In genomic region chr13:32957917-32958316, GRCm38 (mm10) we compare ENCODE assay signal across 20 mouse cellular contexts. TPM values are rescaled to one million over a fixed set of nuclear protein-coding genes. Genes with fewer than 3 reads are reported as not detected.
DNase-seq lines count a peak whose midpoint lies in the region; ATAC-seq and TF ChIP-seq lines count a peak whose summit lies in the region.
"Had no signal": no experiment of that assay in that cellular context is flagged by ENCODE, and none has a peak within 500 bp of the region (broad histone marks: within the 10 kb centered on the region; RNA-seq: fewer than 3 reads in every experiment).

No protein-coding gene starts in this region.

- 59% methylated on average over 4 of the region's 4 CpGs for WGBS in heart, embryonic 10.5 days
- 46% methylated on average over 4 of the region's 4 CpGs for WGBS in lung, embryonic 14.5 days
- WGBS in heart, embryonic 16.5 days, result 25% methylated on average over 4 of the region's 4 CpGs

- no peak overlapping the region for H3K4me3 ChIP-seq in heart, embryonic 10.5 days
- no peak overlapping the region for H3K4me3 ChIP-seq in lung, embryonic 14.5 days (ENCODE audit: low read depth, low read length)
- no peak overlapping the region for H3K4me3 ChIP-seq in heart, embryonic 16.5 days (ENCODE audit: low read length)
- H3K4me3 ChIP-seq: embryonic facial prominence, embryonic 12.5 days; liver, embryonic 15.5 days; stomach, embryonic 15.5 days had no signal

- no peak overlapping the region for H3K4me2 ChIP-seq in lung, embryonic 14.5 days
- H3K4me2 ChIP-seq in heart, embryonic 16.5 days (ENCODE audit: low read depth, low read length), result no peak overlapping the region
- H3K4me2 ChIP-seq: embryonic facial prominence, embryonic 12.5 days; liver, embryonic 15.5 days; stomach, embryonic 15.5 days had no signal

- no peak for ATAC-seq in lung, embryonic 14.5 days (ENCODE audit: insufficient read depth)
- peak; percentile 66 for ATAC-seq in heart, embryonic 16.5 days (replicated peaks; ENCODE audit: extremely low read depth, insufficient read depth, low FRiP score)
- no peak for ATAC-seq in activated CD4-positive, CD25-positive, alpha-beta regulatory T cell, adult 4 months
- ATAC-seq: forebrain, postnatal 0 days; hindbrain, embryonic 16.5 days; intestine, postnatal 0 days had no signal

- H3K9me3 ChIP-seq in heart, embryonic 10.5 days, result no peaks in the 10 kb centered on the region
- no peaks in the 10 kb centered on the region for H3K9me3 ChIP-seq in lung, embryonic 14.5 days (ENCODE audit: low read depth, low read length)
- no peaks in the 10 kb centered on the region for H3K9me3 ChIP-seq in heart, embryonic 16.5 days (replicated peaks; ENCODE audit: control insufficient read depth, low read length)
- H3K9me3 ChIP-seq: embryonic facial prominence, embryonic 12.5 days; liver, embryonic 15.5 days; stomach, embryonic 15.5 days had no signal

- H3K4me1 ChIP-seq in heart, embryonic 10.5 days, result peaks cover 7% of the 10 kb centered on the region; the same call in 1 of the 2 replicates
- H3K4me1 ChIP-seq in lung, embryonic 14.5 days (ENCODE audit: insufficient read depth), result no peaks in the 10 kb centered on the region
- H3K4me1 ChIP-seq in heart, embryonic 16.5 days (ENCODE audit: control insufficient read depth, insufficient read depth, low read length), result peaks cover 13% of the 10 kb centered on the region
- H3K4me1 ChIP-seq: embryonic facial prominence, embryonic 12.5 days; liver, embryonic 15.5 days; stomach, embryonic 15.5 days had no signal

- no peak for TF ChIP-seq CTCF in lung, embryonic 14.5 days (IDR thresholded peaks at IDR 0.05; ENCODE audit: low read depth)

- no peaks in the 10 kb centered on the region for H3K36me3 ChIP-seq in heart, embryonic 10.5 days
- no peaks in the 10 kb centered on the region for H3K36me3 ChIP-seq in lung, embryonic 14.5 days (ENCODE audit: insufficient read depth)
- no peaks in the 10 kb centered on the region for H3K36me3 ChIP-seq in heart, embryonic 16.5 days (ENCODE audit: control insufficient read depth, insufficient read depth)
- H3K36me3 ChIP-seq: embryonic facial prominence, embryonic 12.5 days; liver, embryonic 15.5 days; stomach, embryonic 15.5 days had no signal

- no peaks in the 10 kb centered on the region for H3K27me3 ChIP-seq in heart, embryonic 10.5 days (ENCODE audit: insufficient read depth, poor library complexity, severe bottlenecking)
- H3K27me3 ChIP-seq in lung, embryonic 14.5 days (ENCODE audit: insufficient read depth, low read length), result no peaks in the 10 kb centered on the region
- no peaks in the 10 kb centered on the region for H3K27me3 ChIP-seq in heart, embryonic 16.5 days (ENCODE audit: control insufficient read depth, insufficient read depth, low read length)
- H3K27me3 ChIP-seq: embryonic facial prominence, embryonic 12.5 days; liver, embryonic 15.5 days; stomach, embryonic 15.5 days had no signal

- H3K9ac ChIP-seq in lung, embryonic 14.5 days, result no peak overlapping the region
- H3K9ac ChIP-seq in heart, embryonic 16.5 days (ENCODE audit: low read length), result no peak overlapping the region
- H3K9ac ChIP-seq: embryonic facial prominence, embryonic 12.5 days; forebrain, postnatal 0 days; liver, embryonic 15.5 days; stomach, embryonic 15.5 days had no signal

- H3K27ac ChIP-seq in heart, embryonic 10.5 days, result 0 out of 2 replicates have a peak overlapping the region, but pooled peaks have one; percentile 29
- no peak overlapping the region for H3K27ac ChIP-seq in lung, embryonic 14.5 days (ENCODE audit: low read depth)
- peak overlapping the region; percentile 79 for H3K27ac ChIP-seq in heart, embryonic 16.5 days (ENCODE audit: low read length)
- H3K27ac ChIP-seq: embryonic facial prominence, embryonic 12.5 days; liver, embryonic 15.5 days; stomach, embryonic 15.5 days had no signal

- no peak for DNase-seq in heart, embryonic 10.5 days (ENCODE audit: low spot score)
- no peak for DNase-seq in heart, adult 9 months (ENCODE audit: low spot score in 2 of 2)
- peak; percentile 46 for DNase-seq in lung, embryonic 14.5 days
- DNase-seq in lung, postnatal 4 days, result no peak
- DNase-seq in ovary, postnatal 10 days (ENCODE audit: low spot score), result no peak
- DNase-seq: cerebellum, adult 9-10 months; forebrain, postnatal 0 days; kidney, postnatal 4 days; spleen, adult 18-20 months had no signal

RNA-seq across cellular contexts. Expression of gene Serpinb6b, which starts 7.1 kb away (rescaled TPM):
- 11.1 and 16.2 TPM in 2 replicates for polyA plus RNA-seq in heart, embryonic 10.5 days (2016; fragmentation: Nextera tagmentation; extraction: Ambion mirVana)
- 23.7 and 24.0 TPM in 2 replicates for polyA plus RNA-seq in lung, embryonic 14.5 days (2014; fragmentation: Nextera tagmentation; extraction: Ambion mirVana)
- 22.4 and 26.8 TPM in 2 replicates for polyA plus RNA-seq in heart, embryonic 16.5 days (2015; fragmentation: Nextera tagmentation; extraction: Ambion mirVana)
- 10 to 100 TPM; 35.6 to 41.4 TPM for polyA plus RNA-seq in activated CD4-positive, CD25-positive, alpha-beta regulatory T cell, adult 4 months (2017; shearing (Covaris generic))

RNA-seq across cellular contexts. Expression of gene Serpinb9, which starts 45.1 kb away (rescaled TPM):
- polyA plus RNA-seq in heart, embryonic 10.5 days (2016; fragmentation: Nextera tagmentation; extraction: Ambion mirVana), result 4.2 and 4.4 TPM in 2 replicates
- polyA plus RNA-seq in lung, embryonic 14.5 days (2014; fragmentation: Nextera tagmentation; extraction: Ambion mirVana), result 30.1 and 31.8 TPM in 2 replicates
- 8.8 and 10.4 TPM in 2 replicates for polyA plus RNA-seq in heart, embryonic 16.5 days (2015; fragmentation: Nextera tagmentation; extraction: Ambion mirVana)
- 10 to 100 TPM; 17.0 to 20.8 TPM for polyA plus RNA-seq in activated CD4-positive, CD25-positive, alpha-beta regulatory T cell, adult 4 months (2017; shearing (Covaris generic))

RNA-seq across cellular contexts. Expression of gene Serpinb1c, which starts 59.9 kb away (rescaled TPM):
- not detected in 2 replicates for polyA plus RNA-seq in heart, embryonic 10.5 days (2016; fragmentation: Nextera tagmentation; extraction: Ambion mirVana)
- not detected in 2 replicates for polyA plus RNA-seq in lung, embryonic 14.5 days (2014; fragmentation: Nextera tagmentation; extraction: Ambion mirVana)
- polyA plus RNA-seq in heart, embryonic 16.5 days (2015; fragmentation: Nextera tagmentation; extraction: Ambion mirVana), result 0.14 and 0.29 TPM in 2 replicates
- not detected for polyA plus RNA-seq in activated CD4-positive, CD25-positive, alpha-beta regulatory T cell, adult 4 months (2017; shearing (Covaris generic))
- polyA plus RNA-seq: cortical plate, adult 2 months; embryonic facial prominence, embryonic 12.5 days; forebrain, postnatal 0 days; hindbrain, embryonic 16.5 days; intestine, postnatal 0 days; limb, embryonic 14.5 days; liver, embryonic 15.5 days; midbrain, postnatal 0 days; neural tube, embryonic 11.5 days; stomach, embryonic 15.5 days had no signal
